Mouse (Mus musculus): ENCODE results near the gene Trim61.

- TF ChIP-seq CTCF (IDR thresholded peaks at IDR 0.05 in 2 of 3, conservative IDR thresholded peaks at IDR 0.05 in 1 of 3; ENCODE audit: control insufficient read depth in 1 of 3, insufficient read depth in 1 of 3, low read depth in 2 of 3, low read length in 3 of 3, poor library complexity in 1 of 3, severe bottlenecking in 1 of 3), result no peak
- TF ChIP-seq TAL1 (IDR thresholded peaks at IDR 0.05; ENCODE audit: low read length), result no peak
- no peak for TF ChIP-seq POLR2AphosphoS5 (IDR thresholded peaks at IDR 0.05; ENCODE audit: borderline replicate concordance, low read depth, low read length)
- TF ChIP-seq POLR2A (IDR thresholded peaks at IDR 0.05; ENCODE audit: control insufficient read depth in 1 of 2, insufficient read depth in 1 of 2, low read depth in 1 of 2, low read length in 2 of 2, poor library complexity in 1 of 2), result no peak
- TF ChIP-seq MEF2A (IDR thresholded peaks at IDR 0.05; ENCODE audit: extremely low read depth, insufficient replicate concordance, low read depth, low read length, poor library complexity, severe bottlenecking), result no peak
- no peak for TF ChIP-seq NRF1 (IDR thresholded peaks at IDR 0.05; ENCODE audit: insufficient read depth, low read depth, low read length, poor library complexity, severe bottlenecking)
- TF ChIP-seq ZNF384 (IDR thresholded peaks at IDR 0.05; ENCODE audit: low read depth, low read length), result no peak
- TF ChIP-seq EP300 (IDR thresholded peaks at IDR 0.05; ENCODE audit: low read depth in 1 of 2, low read length in 2 of 2), result no peak
- no peak for TF ChIP-seq TCF12 (IDR thresholded peaks at IDR 0.05; ENCODE audit: low read depth, low read length)
- no peak for TF ChIP-seq USF2 (IDR thresholded peaks at IDR 0.05; ENCODE audit: borderline replicate concordance in 1 of 2, insufficient read depth in 1 of 2, low read depth in 1 of 2, low read length in 2 of 2)
These were observed 48.7 kb upstream of the Trim61 start for GRCm38 (mm10) chr8:65067031-65067430.
